Mouse (Mus musculus): ENCODE data around the gene Sult2b1.

Gene Sult2b1

GRCm38 (mm10) chr7:45771101-45771500 lies 13.4 kb downstream of the Sult2b1 start:
- Histone ChIP-seq H3K9me3 (ENCODE audit: low read length) (peaks cover 4% of the 10 kb centered on the region; the same call in 1 of the 2 replicates), H3K4me3 (replicated peaks; ENCODE audit: low read length) (no peak overlapping the region), H3K4me1 (replicated peaks; ENCODE audit: low read depth, low read length) (peaks cover 18% of the 10 kb centered on the region; the same call in 1 of the 2 replicates), H3K36me3 (ENCODE audit: insufficient read depth, low read length) (no peaks in the 10 kb centered on the region), H3K27me3 (ENCODE audit: insufficient read depth, low read length) (peaks cover 19% of the 10 kb centered on the region)
- TF ChIP-seq POU5F1 (IDR thresholded peaks at IDR 0.05; ENCODE audit: borderline replicate concordance, low read length) (no peak), CTCF (conservative IDR thresholded peaks at IDR 0.05; ENCODE audit: low read length) (no peak), NANOG (IDR thresholded peaks at IDR 0.05; ENCODE audit: borderline replicate concordance, low read length) (no peak)

GRCm38 (mm10) chr7:45770427-45771082 lies 13.9 kb downstream of the Sult2b1 start:
- H3K4me1 ChIP-seq (replicated peaks; ENCODE audit: low read depth, low read length) = peaks cover 20% of the 10 kb centered on the region; the same call in 1 of the 2 replicates
- H3K9me3 ChIP-seq (ENCODE audit: low read length) = peaks cover 4% of the 10 kb centered on the region; the same call in 1 of the 2 replicates
- H3K4me3 ChIP-seq (replicated peaks; ENCODE audit: low read length) = no peak overlapping the region
- H3K36me3 ChIP-seq (ENCODE audit: insufficient read depth, low read length) = no peaks in the 10 kb centered on the region
- TF ChIP-seq CTCF (conservative IDR thresholded peaks at IDR 0.05; ENCODE audit: low read length) = no peak
- no peak for TF ChIP-seq POU5F1 (IDR thresholded peaks at IDR 0.05; ENCODE audit: borderline replicate concordance, low read length)
- no peak for TF ChIP-seq NANOG (IDR thresholded peaks at IDR 0.05; ENCODE audit: borderline replicate concordance, low read length)
- peaks cover 14% of the 10 kb centered on the region; the same call in 1 of the 2 replicates for H3K27me3 ChIP-seq (ENCODE audit: insufficient read depth, low read length)

- Histone ChIP-seq H3K4me1 (replicated peaks; ENCODE audit: low read depth, low read length) (peaks cover 20% of the 10 kb centered on the region; the same call in 1 of the 2 replicates), H3K4me3 (replicated peaks; ENCODE audit: low read length) (no peak overlapping the region), H3K27me3 (ENCODE audit: insufficient read depth, low read length) (peaks cover 4% of the 10 kb centered on the region; the same call in 1 of the 2 replicates), H3K9me3 (ENCODE audit: low read length) (peaks cover 4% of the 10 kb centered on the region; the same call in 1 of the 2 replicates), H3K36me3 (ENCODE audit: insufficient read depth, low read length) (no peaks in the 10 kb centered on the region)
- no peak for TF ChIP-seq NANOG (IDR thresholded peaks at IDR 0.05; ENCODE audit: borderline replicate concordance, low read length)
- peak; percentile 24; the same call in 1 of the 2 replicates for TF ChIP-seq CTCF (conservative IDR thresholded peaks at IDR 0.05; ENCODE audit: low read length)
Measured at GRCm38 (mm10) chr7:45767500-45767899, 17.0 kb downstream of the Sult2b1 start.

GRCm38 (mm10) chr7:45766764-45767163 lies 17.7 kb downstream of the Sult2b1 start:
- peaks cover 20% of the 10 kb centered on the region; the same call in 1 of the 2 replicates for H3K4me1 ChIP-seq (replicated peaks; ENCODE audit: low read depth, low read length)
- TF ChIP-seq POU5F1 (IDR thresholded peaks at IDR 0.05; ENCODE audit: borderline replicate concordance, low read length) = no peak
- no peak for TF ChIP-seq NANOG (IDR thresholded peaks at IDR 0.05; ENCODE audit: borderline replicate concordance, low read length)
- H3K4me3 ChIP-seq (replicated peaks; ENCODE audit: low read length) = no peak overlapping the region
- H3K36me3 ChIP-seq (ENCODE audit: insufficient read depth, low read length) = no peaks in the 10 kb centered on the region
- peaks cover 4% of the 10 kb centered on the region; the same call in 1 of the 2 replicates for H3K9me3 ChIP-seq (ENCODE audit: low read length)
- peaks cover 4% of the 10 kb centered on the region; the same call in 1 of the 2 replicates for H3K27me3 ChIP-seq (ENCODE audit: insufficient read depth, low read length)

DNA sequence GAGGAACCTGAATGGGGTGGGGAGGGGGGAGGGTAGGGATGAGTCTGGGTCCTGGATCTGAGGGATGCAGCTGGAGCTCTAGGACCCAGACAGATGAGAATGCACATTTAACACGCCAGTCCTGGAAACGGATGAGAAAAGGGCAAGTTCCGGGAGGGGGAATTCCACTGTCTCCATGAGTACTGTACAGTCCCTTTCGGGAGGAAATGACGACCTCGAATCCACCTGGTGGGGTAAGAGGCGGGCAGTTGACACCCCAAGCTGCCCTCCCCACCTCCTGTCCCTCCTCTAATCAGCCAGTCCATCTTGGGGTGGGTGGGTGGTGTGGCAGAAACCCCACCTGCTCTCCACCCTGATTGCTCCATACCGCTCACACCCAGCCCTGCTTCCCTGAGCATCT lies 18.5 kb downstream of the Sult2b1 start:
- H3K27me3 ChIP-seq (ENCODE audit: insufficient read depth, low read length) = peaks cover 4% of the 10 kb centered on the region; the same call in 1 of the 2 replicates
- peaks cover 17% of the 10 kb centered on the region; the same call in 1 of the 2 replicates for H3K4me1 ChIP-seq (replicated peaks; ENCODE audit: low read depth, low read length)
- TF ChIP-seq NANOG (IDR thresholded peaks at IDR 0.05; ENCODE audit: borderline replicate concordance, low read length) = no peak
- no peaks in the 10 kb centered on the region for H3K36me3 ChIP-seq (ENCODE audit: insufficient read depth, low read length)
- H3K4me3 ChIP-seq (replicated peaks; ENCODE audit: low read length) = 0 out of 2 replicates have a peak overlapping the region, but pooled peaks have one; percentile 7
- peaks cover 4% of the 10 kb centered on the region; the same call in 1 of the 2 replicates for H3K9me3 ChIP-seq (ENCODE audit: low read length)

DNA sequence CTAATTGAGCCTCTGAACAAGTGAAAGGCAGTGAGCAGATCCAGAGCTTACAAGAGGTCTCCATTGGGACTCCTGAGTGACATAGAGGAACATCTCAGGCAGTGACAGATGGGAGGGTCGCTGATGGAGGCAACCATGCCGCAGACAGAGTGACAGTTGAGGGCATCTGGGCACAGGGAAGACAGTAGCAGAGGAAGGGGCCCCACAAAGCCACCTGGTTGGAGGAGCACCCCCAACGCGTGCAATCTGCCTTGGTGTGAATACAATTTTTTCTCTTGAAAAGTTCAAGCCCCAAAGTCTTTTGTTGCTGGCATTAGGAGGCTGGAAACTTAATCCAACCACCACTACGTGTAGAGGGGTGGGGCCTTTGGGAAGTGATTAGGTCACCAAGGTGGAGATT lies 24.3 kb downstream of the Sult2b1 start:
- TF ChIP-seq CTCF (conservative IDR thresholded peaks at IDR 0.05; ENCODE audit: low read length) (no peak), POU5F1 (IDR thresholded peaks at IDR 0.05; ENCODE audit: borderline replicate concordance, low read length) (no peak)

DNA sequence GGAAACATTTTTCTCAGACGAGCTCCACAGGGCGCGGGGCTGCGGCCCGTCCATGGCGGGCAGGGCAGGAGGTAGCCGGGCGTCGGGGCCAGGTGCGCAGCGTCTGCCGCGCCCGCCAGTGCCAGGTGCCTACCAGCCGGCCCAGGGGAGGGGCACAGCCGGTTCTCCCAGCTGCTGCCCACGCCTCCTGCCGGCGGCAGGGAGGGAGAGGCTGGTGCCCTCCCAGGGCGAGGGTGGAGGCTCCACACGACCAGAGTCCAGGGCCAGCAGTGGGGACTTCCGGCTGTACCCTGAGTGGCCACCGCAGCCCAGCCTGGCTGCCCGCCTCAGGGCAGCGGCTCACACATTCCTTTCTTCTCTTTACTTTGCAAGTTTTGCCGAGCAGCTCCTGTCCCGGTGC lies 25.1 kb downstream of the Sult2b1 start:
- Histone ChIP-seq H3K36me3 (ENCODE audit: insufficient read depth, low read length) (no peaks in the 10 kb centered on the region), H3K4me3 (replicated peaks; ENCODE audit: low read length) (peak overlapping the region; percentile 70), H3K9me3 (ENCODE audit: low read length) (peaks cover 11% of the 10 kb centered on the region), H3K4me1 (replicated peaks; ENCODE audit: low read depth, low read length) (no peaks in the 10 kb centered on the region; the same call in 1 of the 2 replicates), H3K27me3 (ENCODE audit: insufficient read depth, low read length) (peaks cover 36% of the 10 kb centered on the region)
- TF ChIP-seq POU5F1 (IDR thresholded peaks at IDR 0.05; ENCODE audit: borderline replicate concordance, low read length) (no peak), CTCF (conservative IDR thresholded peaks at IDR 0.05; ENCODE audit: low read length) (no peak), NANOG (IDR thresholded peaks at IDR 0.05; ENCODE audit: borderline replicate concordance, low read length) (no peak)

More for the DNA sequence above, 24.3 kb downstream of the Sult2b1 start:
- H3K27me3 ChIP-seq (ENCODE audit: insufficient read depth, low read length) = peaks cover 36% of the 10 kb centered on the region
- no peaks in the 10 kb centered on the region; the same call in 1 of the 2 replicates for H3K4me1 ChIP-seq (replicated peaks; ENCODE audit: low read depth, low read length)
- no peaks in the 10 kb centered on the region for H3K36me3 ChIP-seq (ENCODE audit: insufficient read depth, low read length)
- H3K4me3 ChIP-seq (replicated peaks; ENCODE audit: low read length) = no peak overlapping the region
- H3K9me3 ChIP-seq (ENCODE audit: low read length) = peaks cover 11% of the 10 kb centered on the region

GRCm38 (mm10) chr7:45755703-45756102 lies 28.8 kb downstream of the Sult2b1 start:
- Histone ChIP-seq H3K4me1 (replicated peaks; ENCODE audit: low read depth, low read length) (peaks cover under 1% of the 10 kb centered on the region), H3K9me3 (ENCODE audit: low read length) (peaks cover 11% of the 10 kb centered on the region), H3K36me3 (ENCODE audit: insufficient read depth, low read length) (no peaks in the 10 kb centered on the region), H3K4me3 (replicated peaks; ENCODE audit: low read length) (no peak overlapping the region), H3K27me3 (ENCODE audit: insufficient read depth, low read length) (peaks cover 36% of the 10 kb centered on the region)
- TF ChIP-seq CTCF (conservative IDR thresholded peaks at IDR 0.05; ENCODE audit: low read length) (no peak), NANOG (IDR thresholded peaks at IDR 0.05; ENCODE audit: borderline replicate concordance, low read length) (no peak), POU5F1 (IDR thresholded peaks at IDR 0.05; ENCODE audit: borderline replicate concordance, low read length) (no peak)

All from E14TG2a.4 (cell line).